Mouse (Mus musculus) C2C12 (cell line): ENCODE data around the gene Ift20. TPM values are rescaled to one million over a fixed set of nuclear protein-coding genes. Genes with fewer than 3 reads are reported as not detected.

Experiments
- H3K27me3 ChIP-seq: one replicate; pipeline ENCODE4 v1.6.1; 2011; ENCODE audit not compliant: control insufficient read depth, insufficient read depth, insufficient read length
- H3K36me3 ChIP-seq: one replicate; pipeline ENCODE4 v1.6.1; 2011; ENCODE audit not compliant: control insufficient read depth, insufficient read depth
- H3K4me3 ChIP-seq: one replicate; pipeline ENCODE4 v1.5.1; 2011; ENCODE audit warnings: mild to moderate bottlenecking, control low read depth; ENCODE audit not compliant: poor library complexity, insufficient read depth, severe bottlenecking
- H3K79me2 ChIP-seq: one replicate; pipeline ENCODE4 v1.6.1; 2011; ENCODE audit not compliant: control insufficient read depth, insufficient read depth
- H3K79me3 ChIP-seq: one replicate; pipeline ENCODE4 v1.6.1; 2011; ENCODE audit warnings: low read depth, control low read depth
- H3ac ChIP-seq: one replicate; pipeline ENCODE3; 2011; ENCODE audit warnings: low read depth; ENCODE audit not compliant: control insufficient read depth, insufficient read length
- CEBPB ChIP-seq: IDR thresholded peaks from one replicate; pipeline ENCODE4 v1.6.1; 2011; ENCODE audit warnings: low read depth, mild to moderate bottlenecking, control low read depth, moderate library complexity
- CTCF ChIP-seq: IDR thresholded peaks from one replicate; pipeline ENCODE4 v1.5.1; 2011; ENCODE audit not compliant: control insufficient read depth, insufficient read depth, insufficient read length
- FOSL1 ChIP-seq: IDR thresholded peaks from one replicate; pipeline ENCODE4 v1.8.0; 2011; ENCODE audit warnings: mild to moderate bottlenecking, low read length; ENCODE audit not compliant: poor library complexity, insufficient read depth, severe bottlenecking
- MAX ChIP-seq: IDR thresholded peaks from one replicate; pipeline ENCODE4 v1.6.1; 2011; ENCODE audit warnings: mild to moderate bottlenecking, control low read depth
- MYOD1 ChIP-seq: IDR thresholded peaks from one replicate; pipeline ENCODE4 v1.6.1; 2011; ENCODE audit warnings: low read depth; ENCODE audit not compliant: control insufficient read depth, insufficient read length
- MYOG ChIP-seq: IDR thresholded peaks from one replicate; pipeline ENCODE4 v1.6.1; 2011; ENCODE audit not compliant: control insufficient read depth, insufficient read length; ENCODE audit errors: extremely low read depth
- USF1 ChIP-seq: IDR thresholded peaks from one replicate; pipeline ENCODE4 v1.6.1; 2011; ENCODE audit warnings: low read depth, mild to moderate bottlenecking, control low read depth, moderate library complexity
- polyA plus RNA-seq: library from polyadenylated mRNA; unstranded; fragments of >200 nt; fragmentation: generic; extraction: Trizol; gene quantifications from one replicate; pipeline ENCODE4 v1.2.1, GENCODE M21; 2012; ENCODE audit warnings: missing spikeins

Ift20 gene
- polyA plus RNA-seq, 1 experiment, result 61.1 TPM

DNA sequence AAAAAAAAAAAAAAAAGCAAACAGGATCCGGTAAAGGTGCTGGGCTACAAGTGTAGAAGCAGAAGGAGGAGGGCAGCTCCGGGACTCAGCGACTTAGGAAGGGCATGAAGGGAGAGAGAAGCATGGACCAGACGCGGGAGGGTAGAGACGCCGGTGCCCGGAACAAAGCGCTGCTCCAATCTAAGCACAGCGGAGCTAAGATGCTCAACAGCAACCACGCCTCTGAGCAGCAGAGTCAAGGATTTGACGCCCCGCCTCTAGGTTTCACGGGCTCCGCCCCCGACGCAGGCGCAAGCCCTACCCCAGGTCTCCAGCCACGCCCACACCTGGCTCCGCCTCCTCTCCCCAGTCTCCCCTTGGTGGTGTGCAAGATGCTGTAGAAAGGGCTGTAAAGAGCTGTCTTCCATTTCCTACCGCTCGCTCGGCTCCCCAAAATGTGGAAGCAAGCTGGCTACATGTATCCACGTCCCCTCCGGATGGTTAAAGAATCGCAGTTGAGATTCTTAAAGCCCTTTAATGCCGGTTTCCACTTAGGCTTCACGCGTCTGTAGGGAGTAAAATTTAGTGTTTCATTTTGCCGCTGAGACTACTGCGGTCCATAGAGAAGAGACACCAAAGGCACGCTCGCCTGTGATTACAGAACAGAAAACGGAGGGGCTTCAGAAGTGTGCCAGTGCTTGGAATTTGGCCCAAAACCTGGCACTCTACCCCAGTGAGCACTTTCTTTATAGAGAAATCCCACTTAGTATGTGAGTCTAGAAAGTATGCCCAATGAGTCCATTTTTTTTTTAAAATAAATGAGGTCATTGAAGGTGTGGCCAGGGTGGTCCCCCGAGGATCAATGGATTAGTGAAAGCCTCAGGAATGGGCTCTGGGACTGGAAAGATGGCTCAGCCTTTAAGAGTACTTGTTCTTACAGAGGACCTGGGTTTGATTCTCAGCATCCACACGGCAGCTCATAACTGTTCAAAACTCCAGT lies 38.3 kb upstream of the Ift20 start, which contains the start of gene Sarm1:
TSS of gene Sarm1 (minus strand) at position 211 of the 979 bp plus-strand sequence.
- H3K4me3 ChIP-seq, result peak within 1 kb of the TSS; percentile 21
- H3K79me3 ChIP-seq, result no peaks in the 10 kb centered on the region
- H3ac ChIP-seq, result peak within 1 kb of the TSS; percentile 62
- no peaks in the 10 kb centered on the region for H3K36me3 ChIP-seq
- TF ChIP-seq FOSL1, result no peak
- TF ChIP-seq MYOD1, result no peak
- peak; percentile 15 for TF ChIP-seq MAX
- no peak for TF ChIP-seq MYOG
- no peak for TF ChIP-seq CEBPB
- no peak for TF ChIP-seq CTCF
- TF ChIP-seq USF1, result no peak
- peaks cover 35% of the 10 kb centered on the region for H3K27me3 ChIP-seq
- H3K79me2 ChIP-seq, result no peaks in the 10 kb centered on the region

DNA sequence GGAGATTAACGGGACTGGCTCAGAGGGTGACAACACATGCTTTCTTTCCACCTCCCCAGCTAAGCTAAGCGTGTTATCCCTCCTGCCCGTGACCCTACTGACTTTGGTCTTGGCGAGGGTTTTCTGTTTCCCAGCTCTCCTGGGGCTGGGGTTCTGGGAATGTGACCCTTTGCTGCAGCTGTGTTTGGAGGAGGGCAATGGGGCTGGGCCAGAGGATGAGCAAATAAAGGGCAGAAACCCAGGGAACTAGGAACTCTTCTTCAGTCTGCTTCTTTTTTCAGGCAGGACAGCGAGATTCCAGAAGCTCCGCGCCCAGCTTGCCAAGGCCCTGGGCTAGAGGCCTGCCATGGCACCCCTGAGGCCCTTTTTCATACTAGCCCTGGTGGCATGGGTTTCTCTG lies 37.2 kb upstream of the Ift20 start, which contains the start of gene Vtn:
TSS of gene Vtn (plus strand) at position 88 of the 400 bp plus-strand sequence.
- Histone ChIP-seq H3K79me2 (no peaks in the 10 kb centered on the region), H3K4me3 (peak within 1 kb of the TSS; percentile 21), H3ac (peak within 1 kb of the TSS; percentile 33), H3K27me3 (peaks cover 35% of the 10 kb centered on the region), H3K36me3 (no peaks in the 10 kb centered on the region), H3K79me3 (no peaks in the 10 kb centered on the region)
- TF ChIP-seq FOSL1 (no peak), MYOG (no peak), MYOD1 (no peak), USF1 (no peak), CEBPB (no peak), CTCF (no peak), MAX (no peak)

DNA sequence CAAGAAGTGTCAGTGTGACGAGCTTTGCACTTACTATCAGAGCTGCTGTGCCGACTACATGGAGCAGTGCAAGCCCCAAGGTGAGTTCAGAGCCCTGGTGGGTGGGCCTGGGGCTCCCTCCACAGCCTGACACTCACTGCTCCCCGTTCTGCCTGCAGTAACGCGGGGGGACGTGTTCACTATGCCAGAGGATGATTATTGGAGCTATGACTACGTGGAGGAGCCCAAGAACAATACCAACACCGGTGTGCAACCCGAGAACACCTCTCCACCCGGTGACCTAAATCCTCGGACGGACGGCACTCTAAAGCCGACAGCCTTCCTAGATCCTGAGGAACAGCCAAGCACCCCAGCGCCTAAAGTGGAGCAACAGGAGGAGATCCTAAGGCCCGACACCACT lies 36.6 kb upstream of the Ift20 start:
- Histone ChIP-seq H3K36me3 (no peaks in the 10 kb centered on the region), H3K27me3 (peaks cover 33% of the 10 kb centered on the region), H3K4me3 (no peak overlapping the region), H3K79me3 (no peaks in the 10 kb centered on the region), H3ac (no peak overlapping the region), H3K79me2 (no peaks in the 10 kb centered on the region)
- TF ChIP-seq MAX (no peak), USF1 (no peak)

DNA sequence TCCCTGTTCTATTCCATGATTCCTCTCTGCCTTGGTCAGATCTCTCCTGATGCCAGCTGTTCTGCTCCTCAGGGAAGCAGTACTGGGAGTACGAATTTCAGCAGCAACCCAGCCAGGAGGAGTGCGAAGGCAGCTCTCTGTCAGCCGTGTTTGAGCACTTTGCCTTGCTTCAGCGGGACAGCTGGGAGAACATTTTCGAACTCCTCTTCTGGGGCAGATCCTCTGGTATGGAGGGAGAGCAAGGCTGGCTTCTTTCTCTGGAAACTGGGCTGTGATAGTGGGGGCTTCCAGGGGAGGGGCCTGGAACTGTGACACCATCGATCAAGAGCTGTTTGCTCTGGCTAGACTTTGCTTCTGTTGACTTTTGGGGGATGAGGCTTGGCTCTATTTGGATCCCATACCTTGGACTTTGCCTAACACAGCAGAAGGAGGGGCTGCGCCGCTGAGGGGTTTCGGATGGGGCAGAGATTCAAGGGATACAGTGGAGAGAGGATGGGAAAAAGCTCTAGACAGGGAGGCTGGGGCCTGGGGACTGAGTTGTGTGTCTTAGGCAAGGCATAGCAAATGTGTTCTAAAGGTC lies 35.4 kb upstream of the Ift20 start:
- no peak overlapping the region for H3ac ChIP-seq
- H3K4me3 ChIP-seq, result no peak overlapping the region
- H3K79me2 ChIP-seq, result no peaks in the 10 kb centered on the region
- H3K27me3 ChIP-seq, result peaks cover 29% of the 10 kb centered on the region
- no peaks in the 10 kb centered on the region for H3K36me3 ChIP-seq
- no peaks in the 10 kb centered on the region for H3K79me3 ChIP-seq
- TF ChIP-seq USF1 (no peak), CTCF (no peak), MYOG (no peak), MAX (no peak), CEBPB (no peak), FOSL1 (no peak), MYOD1 (no peak)

DNA sequence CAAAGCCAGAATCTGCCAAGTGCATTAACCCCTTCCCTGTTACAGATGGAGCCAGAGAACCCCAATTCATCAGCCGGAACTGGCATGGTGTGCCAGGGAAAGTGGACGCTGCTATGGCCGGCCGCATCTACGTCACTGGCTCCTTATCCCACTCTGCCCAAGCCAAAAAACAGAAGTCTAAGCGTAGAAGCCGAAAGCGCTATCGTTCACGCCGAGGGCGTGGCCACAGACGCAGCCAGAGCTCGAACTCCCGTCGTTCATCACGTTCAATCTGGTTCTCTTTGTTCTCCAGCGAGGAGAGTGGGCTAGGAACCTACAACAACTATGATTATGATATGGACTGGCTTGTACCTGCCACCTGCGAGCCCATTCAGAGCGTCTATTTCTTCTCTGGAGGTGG lies 34.6 kb upstream of the Ift20 start:
- H3K79me3 ChIP-seq, result no peaks in the 10 kb centered on the region
- H3K36me3 ChIP-seq, result peaks cover 4% of the 10 kb centered on the region
- H3K27me3 ChIP-seq, result peaks cover 29% of the 10 kb centered on the region
- no peak overlapping the region for H3ac ChIP-seq
- no peaks in the 10 kb centered on the region for H3K79me2 ChIP-seq
- TF ChIP-seq CTCF (no peak), MAX (no peak), CEBPB (no peak), MYOD1 (no peak), USF1 (no peak), MYOG (no peak), FOSL1 (no peak)
- H3K4me3 ChIP-seq, result no peak overlapping the region
